Mouse (Mus musculus): ENCODE results near the gene Tctex1d2.

The Tctex1d2 gene

DNA sequence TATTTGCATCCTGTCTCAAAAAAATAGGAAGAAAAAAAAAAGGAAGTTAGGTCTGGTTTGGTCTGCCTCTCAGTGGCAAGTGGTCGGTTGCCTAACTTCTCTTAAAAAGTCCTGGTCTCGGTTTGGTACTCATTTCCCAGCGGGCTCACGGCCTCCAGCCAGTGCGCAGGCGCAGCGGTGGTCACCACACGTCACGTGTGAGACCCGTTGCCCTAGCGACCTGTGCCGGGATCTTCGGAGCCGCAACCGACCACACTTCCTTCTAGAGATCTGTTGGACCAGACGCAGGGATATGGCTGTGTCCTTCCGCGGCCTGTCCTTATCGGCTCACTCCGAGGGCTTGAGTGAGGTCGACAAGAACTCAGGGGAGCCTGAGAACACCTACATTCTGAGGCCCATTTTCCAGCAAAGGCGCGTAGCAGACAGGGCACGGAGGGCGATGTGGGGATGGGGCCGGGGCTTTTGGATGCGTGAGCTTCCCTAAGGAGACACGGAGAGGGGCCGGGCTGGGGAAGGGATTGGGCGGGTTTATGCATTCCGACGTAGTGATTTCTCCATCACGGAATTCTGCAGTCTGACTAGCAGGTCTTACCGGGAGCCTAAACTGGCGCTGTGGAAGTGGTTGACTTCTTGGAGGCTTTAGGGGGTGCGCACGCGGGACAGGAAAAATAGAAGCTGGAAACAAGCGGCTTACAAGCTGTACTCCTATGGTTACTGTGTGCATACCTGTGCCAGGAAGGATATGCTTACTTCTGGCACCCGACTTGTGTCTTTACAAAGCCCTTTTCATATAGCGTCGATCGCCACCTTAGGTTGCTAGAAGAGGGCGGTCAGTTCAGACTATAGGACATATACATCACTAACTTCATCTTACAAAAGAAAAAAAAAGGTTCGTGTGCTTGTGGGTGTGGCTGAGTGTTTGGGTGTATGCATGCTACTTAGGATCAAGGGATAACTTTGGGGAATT is at the start of gene Tctex1d2:
Tctex1d2 (plus strand) TSS at position 186 of the 967 bp plus-strand sequence.
- DNase-seq = peak; percentile 96

DNA sequence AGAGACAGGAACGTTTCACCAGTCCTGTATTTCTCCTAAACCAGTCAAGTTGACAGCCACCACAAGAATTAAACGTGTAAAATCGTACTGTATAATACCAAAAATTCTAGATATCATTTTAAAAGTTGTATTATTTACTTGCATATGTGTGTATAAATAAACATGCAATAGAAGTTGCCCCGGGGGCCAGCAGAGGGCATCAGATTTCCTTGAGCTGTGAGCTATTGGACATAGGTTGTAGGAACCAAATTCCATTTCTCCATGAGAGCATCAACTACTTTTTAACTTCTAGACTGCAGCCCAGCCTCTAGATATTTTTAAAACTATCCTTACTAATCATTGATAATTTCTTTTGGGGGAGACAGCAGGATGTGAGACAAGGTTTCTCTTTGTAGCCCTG is 48.2 kb upstream of the Tctex1d2 start:
- peak; percentile 16 for DNase-seq

DNA sequence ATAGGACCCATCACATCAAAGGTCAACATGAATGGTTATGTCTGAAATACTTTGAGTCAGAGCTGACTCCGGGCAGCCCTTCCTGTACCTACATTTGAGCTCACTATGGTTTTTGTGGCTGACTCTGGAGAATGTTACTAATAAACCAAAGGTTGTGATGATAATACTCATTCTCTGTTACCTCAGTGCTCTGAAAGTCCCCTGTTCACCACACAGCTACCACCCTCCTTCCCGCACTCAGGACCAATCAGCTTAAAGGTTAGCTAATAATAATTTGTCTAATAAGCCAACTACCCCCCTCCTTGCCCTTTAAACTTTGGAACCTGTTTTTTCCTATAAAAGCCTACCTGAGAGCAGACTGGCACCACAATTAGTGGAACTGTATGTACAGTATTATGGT is 39.9 kb upstream of the Tctex1d2 start:
- no peak for DNase-seq

- DNase-seq = no peak
Observed at GRCm38 (mm10) chr16:32382901-32383300, 36.6 kb upstream of the Tctex1d2 start.

DNA sequence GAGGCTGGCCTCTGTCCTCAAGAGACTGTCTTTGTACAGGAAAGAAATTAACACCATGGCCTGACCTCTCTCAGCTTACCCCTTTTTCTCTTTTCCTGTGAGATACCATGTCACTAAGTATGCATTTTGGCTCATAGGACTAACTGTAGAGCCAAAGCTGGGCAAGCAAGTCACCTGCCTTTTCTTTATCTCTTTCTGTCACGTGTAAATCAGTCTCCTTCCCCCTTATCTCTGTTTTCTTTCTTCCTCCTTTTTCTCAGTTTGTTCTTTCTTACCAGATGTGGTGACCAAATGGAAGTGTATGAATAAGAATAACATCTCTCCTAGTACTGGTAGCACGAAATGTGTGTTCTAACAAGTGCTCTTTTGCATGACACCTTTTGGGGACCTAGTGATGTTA is 34.6 kb upstream of the Tctex1d2 start:
- no peak for DNase-seq

DNA sequence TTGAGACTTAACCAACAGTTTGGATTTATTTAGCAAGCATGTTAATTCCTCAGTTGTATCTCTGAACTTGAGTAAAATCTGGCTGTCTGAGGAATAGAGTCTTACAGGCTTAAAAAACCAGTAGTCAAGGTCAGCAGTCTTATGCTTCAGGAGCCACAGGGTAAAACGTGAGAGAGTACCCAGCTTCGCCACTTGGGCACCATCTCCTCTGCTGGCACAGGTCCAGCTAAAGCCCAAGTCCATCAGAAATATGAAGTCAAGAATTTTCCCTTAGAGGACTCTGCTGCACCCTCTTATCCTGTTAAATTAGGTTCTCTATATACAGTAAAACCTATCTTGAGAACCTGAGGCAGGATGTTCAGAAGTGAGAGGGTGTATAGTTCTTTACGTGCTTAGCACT is 32.7 kb upstream of the Tctex1d2 start:
- no peak for DNase-seq

GRCm38 (mm10) chr16:32389049-32389448 is 30.5 kb upstream of the Tctex1d2 start:
- DNase-seq = no peak

DNA sequence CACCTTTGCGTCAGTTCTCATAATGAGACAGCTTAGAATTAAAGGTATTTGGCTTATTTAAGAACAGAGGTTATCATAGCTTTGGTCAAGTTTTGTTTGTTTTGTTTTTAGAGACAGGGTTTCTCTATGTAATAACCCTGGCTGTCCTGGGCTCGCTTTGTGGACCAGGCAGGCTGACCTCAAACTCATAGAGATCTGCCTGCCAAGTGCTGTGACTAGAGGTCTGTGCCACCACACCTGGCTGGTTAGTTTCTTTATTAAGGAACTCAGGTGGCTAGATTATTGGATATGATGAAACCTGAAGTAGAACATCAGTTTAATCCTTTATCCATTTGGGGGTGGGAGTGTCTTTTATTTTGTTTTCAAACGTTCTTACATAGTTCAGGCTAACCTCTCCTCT is 29.7 kb upstream of the Tctex1d2 start:
- DNase-seq = no peak

GRCm38 (mm10) chr16:32390882-32391281 is 28.6 kb upstream of the Tctex1d2 start:
- DNase-seq = no peak

- peak; percentile 8 for DNase-seq
Observed at GRCm38 (mm10) chr16:32395679-32396540, 23.6 kb upstream of the Tctex1d2 start.

DNA sequence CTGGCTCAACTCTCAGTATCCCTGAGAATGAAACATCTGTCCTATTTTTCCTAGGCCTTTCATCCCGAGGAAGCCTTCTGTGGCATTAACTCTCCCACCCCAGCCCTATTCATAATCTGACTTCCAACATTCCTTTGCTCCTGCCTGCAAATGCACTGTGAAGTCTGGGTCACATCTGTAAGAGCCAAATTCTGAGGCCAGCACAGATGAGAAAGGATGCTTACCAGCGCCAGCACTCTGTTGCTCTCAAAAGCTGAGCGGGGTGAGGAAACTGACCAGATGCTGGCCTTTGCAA is 23.0 kb upstream of the Tctex1d2 start:
- no peak for DNase-seq

DNA sequence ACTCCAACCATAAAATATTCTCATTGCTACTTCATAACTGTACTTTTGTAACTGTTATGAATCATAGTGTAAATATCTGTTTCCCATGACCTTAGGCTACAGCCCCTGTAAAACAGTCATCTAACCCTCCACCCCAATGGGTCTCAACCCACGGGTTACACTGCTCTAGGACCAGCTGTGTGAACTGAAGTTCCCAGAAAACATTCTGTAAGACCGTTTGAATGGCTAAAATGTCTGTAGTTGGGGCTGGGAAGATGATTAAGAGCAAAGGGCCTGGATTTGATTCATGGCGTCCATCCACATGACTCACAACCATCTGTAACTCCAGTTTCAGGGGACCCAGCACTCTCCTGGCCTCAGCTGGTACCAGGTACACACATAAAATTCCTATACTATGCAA is 21.3 kb upstream of the Tctex1d2 start:
- DNase-seq = no peak

DNA sequence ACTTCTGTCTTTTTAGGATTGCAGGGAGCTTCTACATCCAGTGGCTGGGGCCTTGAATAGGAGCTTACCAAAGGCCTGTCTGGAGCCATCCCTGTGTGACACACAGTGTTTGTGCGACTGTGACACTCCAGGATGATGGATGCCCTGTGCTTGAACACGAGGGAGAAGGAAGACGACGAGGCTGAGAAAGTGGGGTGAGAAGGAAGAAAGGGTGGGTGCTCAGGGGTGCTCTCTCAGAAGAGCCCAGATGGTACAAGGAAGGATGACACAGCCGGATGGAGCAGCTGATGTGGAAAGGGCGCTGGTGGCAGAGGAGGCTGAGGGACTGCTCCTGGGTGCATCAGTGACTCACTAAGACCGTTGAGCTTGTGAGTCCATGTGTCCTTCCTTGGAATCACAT is 19.2 kb upstream of the Tctex1d2 start, which contains the start of gene Tm4sf19:
Tm4sf19 (plus strand) TSS at position 240 of the 400 bp plus-strand sequence.
- no peak for DNase-seq

GRCm38 (mm10) chr16:32401335-32401965 is 18.1 kb upstream of the Tctex1d2 start:
- peak; percentile 29 for DNase-seq

- peak; percentile 15 for DNase-seq
Observed at GRCm38 (mm10) chr16:32402818-32403217, 16.7 kb upstream of the Tctex1d2 start.

DNA sequence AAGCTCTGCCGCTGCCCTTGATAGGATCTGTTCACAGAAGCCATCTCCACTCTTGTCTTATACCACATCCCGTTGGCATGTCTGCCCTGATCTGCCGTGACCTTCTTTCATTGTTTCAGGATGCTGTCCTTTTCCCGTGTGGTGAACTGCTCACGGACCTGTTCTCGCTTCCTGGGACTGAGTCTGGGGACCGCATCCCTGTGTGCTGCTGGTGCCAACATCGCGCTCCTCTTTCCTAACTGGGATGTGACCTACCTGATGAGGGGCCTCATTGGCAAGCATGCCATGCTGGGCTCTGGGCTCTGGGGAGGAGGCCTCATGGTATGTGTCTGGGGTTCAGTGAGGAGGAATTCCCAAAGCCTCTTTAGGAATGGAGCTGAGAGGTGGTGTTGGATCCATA is 13.8 kb upstream of the Tctex1d2 start:
- no peak for DNase-seq

- DNase-seq = no peak
Observed at GRCm38 (mm10) chr16:32406671-32407070, 12.8 kb upstream of the Tctex1d2 start.

- DNase-seq = no peak
Observed at GRCm38 (mm10) chr16:32407730-32408129, 11.8 kb upstream of the Tctex1d2 start.

DNA sequence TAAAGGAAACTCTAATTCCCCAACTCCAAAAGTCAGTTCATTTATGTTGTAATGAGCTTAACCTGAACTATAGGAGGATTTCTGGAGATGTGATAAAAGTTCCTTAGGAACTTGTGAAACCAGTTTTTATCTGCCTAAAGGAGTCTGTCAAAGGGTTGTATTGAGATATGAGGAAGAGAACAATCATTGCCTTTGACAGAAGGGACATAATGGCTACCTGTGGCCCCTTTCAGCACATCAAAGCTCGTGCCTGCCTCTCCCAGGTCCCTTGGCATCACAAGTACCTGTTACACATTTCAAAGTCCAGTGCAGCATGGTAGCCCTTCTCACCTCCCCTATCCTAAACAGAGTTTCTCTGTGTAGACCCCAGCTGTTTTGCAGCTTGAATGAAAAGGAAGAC is 2.0 kb upstream of the Tctex1d2 start:
- DNase-seq = no peak

- DNase-seq = no peak
Observed at GRCm38 (mm10) chr16:32427506-32427905, 8.0 kb downstream of the Tctex1d2 start.

GRCm38 (mm10) chr16:32430474-32431046 is 11.1 kb downstream of the Tctex1d2 start, which contains the start of gene Pcyt1a:
Gene Pcyt1a (plus strand): TSS chr16:32430921.
- peak; percentile 92 for DNase-seq

DNA sequence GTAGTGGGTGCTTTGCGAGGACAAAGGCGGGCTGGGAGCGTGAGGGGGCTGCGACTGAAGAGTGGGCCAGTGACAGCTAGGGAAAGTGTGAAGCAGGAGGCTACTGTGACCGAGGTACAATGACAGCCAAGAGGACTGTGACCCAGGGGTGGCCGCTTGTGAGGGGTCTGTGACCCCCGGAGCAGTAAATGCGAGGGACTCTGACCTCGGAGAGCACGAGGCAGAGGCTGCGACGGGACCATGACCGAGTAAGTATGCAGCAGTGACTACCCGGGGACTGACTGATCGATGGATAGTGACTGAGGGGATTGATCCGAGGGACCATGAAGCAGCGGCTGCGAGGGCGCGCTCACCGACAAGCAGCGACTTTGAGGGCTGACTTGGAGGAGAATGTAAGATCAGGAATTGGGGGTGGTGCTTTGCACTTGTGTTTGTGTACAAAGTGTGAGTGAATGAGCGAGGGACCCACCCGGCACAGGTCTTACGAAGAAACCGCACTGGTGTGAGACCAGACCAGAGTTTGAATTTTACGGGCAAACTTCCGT is 11.6 kb downstream of the Tctex1d2 start:
- DNase-seq = no peak

DNA sequence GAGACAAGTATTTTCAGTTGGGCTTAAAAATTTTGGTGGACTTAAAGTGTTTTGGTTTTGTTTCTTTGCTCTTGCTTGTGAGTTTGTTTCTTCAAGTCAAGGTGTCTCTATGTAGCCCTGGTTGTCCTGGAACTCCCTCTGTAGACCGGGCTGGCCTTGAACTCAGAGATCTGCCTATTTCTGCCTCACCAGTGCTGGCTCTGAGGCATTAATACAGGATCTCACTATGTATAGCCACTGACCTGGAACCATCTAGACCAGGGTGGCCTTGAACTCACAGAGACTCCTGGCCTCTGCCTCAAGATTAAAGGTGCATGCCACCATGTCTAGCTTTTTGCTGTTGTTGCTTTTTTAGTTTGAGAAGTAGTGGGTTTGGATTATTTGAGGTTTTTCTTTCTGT is 12.4 kb downstream of the Tctex1d2 start:
- no peak for DNase-seq

Measured in layer of hippocampus, adult 9-11 months (tissue).